Mouse (Mus musculus): ENCODE measurements around the gene Kctd2. TPM values are rescaled to one million over a fixed set of nuclear protein-coding genes. Genes with fewer than 3 reads are reported as not detected.

The Kctd2 gene
- polyA plus RNA-seq, 1 experiment: 37.8 TPM

DNA sequence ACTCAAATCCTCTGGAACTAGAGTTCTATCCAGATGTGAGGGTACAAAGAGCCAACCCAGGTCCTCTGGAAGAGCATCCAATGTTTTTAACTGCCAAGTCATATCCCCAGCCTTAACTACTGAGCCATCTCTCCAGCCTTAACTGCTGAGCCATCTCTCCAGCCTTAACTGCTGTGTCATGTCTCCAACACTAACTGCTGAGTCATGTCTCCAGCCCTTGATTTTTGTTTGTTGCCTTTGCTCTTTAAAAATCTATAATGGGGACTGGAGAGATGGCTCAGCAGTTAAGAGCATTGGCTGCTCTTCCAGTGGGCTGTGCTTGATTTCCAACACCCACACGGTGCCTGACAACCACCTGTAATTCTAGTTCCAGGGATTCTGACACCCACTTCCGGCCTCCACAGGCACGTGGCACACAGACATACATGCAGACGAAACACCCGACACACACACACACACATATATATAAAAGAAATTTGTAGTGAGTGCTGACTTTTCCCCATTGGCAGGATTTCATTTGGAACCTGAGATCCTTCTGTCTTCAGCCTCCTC is 17.7 kb downstream of the Kctd2 start:
- Histone ChIP-seq H3K4me1 (ENCODE audit: control insufficient read depth, insufficient read depth, low read length) (no peaks in the 10 kb centered on the region), H3K27me3 (replicated peaks; ENCODE audit: control insufficient read depth, insufficient read depth, low read length) (no peaks in the 10 kb centered on the region), H3K4me3 (ENCODE audit: insufficient read depth, low read depth, low read length) (no peak overlapping the region), H3K27ac (ENCODE audit: insufficient read depth, low read depth, low read length) (no peak overlapping the region), H3K36me3 (ENCODE audit: control insufficient read depth, insufficient read depth, low read length) (no peaks in the 10 kb centered on the region)
- TF ChIP-seq POLR2A (IDR thresholded peaks at IDR 0.05; ENCODE audit: low read depth, low read length) (no peak), CTCF (conservative IDR thresholded peaks at IDR 0.05; ENCODE audit: insufficient read depth, insufficient read length, low read depth, low read length) (no peak)
- WGBS: 67% methylated on average over 5 of the region's 5 CpGs
- DNase-seq: no peak

DNA sequence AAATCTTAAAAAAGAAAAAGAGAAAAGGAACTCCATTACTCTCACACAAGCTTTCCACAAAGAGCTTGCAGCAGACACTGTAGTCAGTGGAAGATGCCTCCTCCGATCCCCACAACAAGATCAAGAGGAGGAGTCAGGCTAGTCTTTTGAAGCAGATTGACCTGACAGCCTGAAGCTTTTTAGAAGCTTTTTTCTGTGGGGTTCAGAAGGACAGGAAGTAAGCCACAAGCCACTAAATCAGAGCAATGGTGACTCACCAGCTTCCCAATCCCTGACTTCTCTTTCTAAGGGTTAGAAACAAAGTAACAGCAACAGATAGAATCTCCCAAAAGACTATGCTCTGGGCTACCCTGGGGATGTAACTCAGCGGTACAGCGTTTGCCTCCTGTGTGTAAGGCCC is 19.4 kb downstream of the Kctd2 start:
- no peak for TF ChIP-seq POLR2A (IDR thresholded peaks at IDR 0.05; ENCODE audit: low read depth, low read length)
- TF ChIP-seq CTCF (conservative IDR thresholded peaks at IDR 0.05; ENCODE audit: insufficient read depth, insufficient read length, low read depth, low read length): no peak
- Histone ChIP-seq H3K36me3 (ENCODE audit: control insufficient read depth, insufficient read depth, low read length) (no peaks in the 10 kb centered on the region), H3K27me3 (replicated peaks; ENCODE audit: control insufficient read depth, insufficient read depth, low read length) (no peaks in the 10 kb centered on the region), H3K27ac (ENCODE audit: insufficient read depth, low read depth, low read length) (no peak overlapping the region), H3K4me3 (ENCODE audit: insufficient read depth, low read depth, low read length) (no peak overlapping the region), H3K4me1 (ENCODE audit: control insufficient read depth, insufficient read depth, low read length) (no peaks in the 10 kb centered on the region)
- no peak for DNase-seq
- WGBS: 73% methylated on average over 3 of the region's 3 CpGs

GRCm38 (mm10) chr11:115439906-115440595 is 20.1 kb downstream of the Kctd2 start, which contains the start of gene Trim80:
TSS of gene Trim80 (plus strand) at chr11:115440545.
- Histone ChIP-seq H3K36me3 (ENCODE audit: control insufficient read depth, insufficient read depth, low read length) (no peaks in the 10 kb centered on the region), H3K4me1 (ENCODE audit: control insufficient read depth, insufficient read depth, low read length) (no peaks in the 10 kb centered on the region), H3K27ac (ENCODE audit: insufficient read depth, low read depth, low read length) (no peak within 1 kb of the TSS), H3K4me3 (ENCODE audit: insufficient read depth, low read depth, low read length) (no peak within 1 kb of the TSS), H3K27me3 (replicated peaks; ENCODE audit: control insufficient read depth, insufficient read depth, low read length) (no peaks in the 10 kb centered on the region)
- DNase-seq: no peak
- 95% methylated on average over 9 of the region's 9 CpGs for WGBS
- TF ChIP-seq CTCF (conservative IDR thresholded peaks at IDR 0.05; ENCODE audit: insufficient read depth, insufficient read length, low read depth, low read length): peak; percentile 28; the same call in 1 of the 2 replicates
- TF ChIP-seq POLR2A (IDR thresholded peaks at IDR 0.05; ENCODE audit: low read depth, low read length): no peak

GRCm38 (mm10) chr11:115441417-115441816 is 21.5 kb downstream of the Kctd2 start:
- H3K36me3 ChIP-seq (ENCODE audit: control insufficient read depth, insufficient read depth, low read length): no peaks in the 10 kb centered on the region
- WGBS: 77% methylated on average over 15 of the region's 15 CpGs
- H3K4me3 ChIP-seq (ENCODE audit: insufficient read depth, low read depth, low read length): no peak overlapping the region
- DNase-seq: no peak
- H3K4me1 ChIP-seq (ENCODE audit: control insufficient read depth, insufficient read depth, low read length): peaks cover 3% of the 10 kb centered on the region
- no peak for TF ChIP-seq CTCF (conservative IDR thresholded peaks at IDR 0.05; ENCODE audit: insufficient read depth, insufficient read length, low read depth, low read length)
- no peak for TF ChIP-seq POLR2A (IDR thresholded peaks at IDR 0.05; ENCODE audit: low read depth, low read length)
- H3K27ac ChIP-seq (ENCODE audit: insufficient read depth, low read depth, low read length): no peak overlapping the region
- H3K27me3 ChIP-seq (replicated peaks; ENCODE audit: control insufficient read depth, insufficient read depth, low read length): no peaks in the 10 kb centered on the region

GRCm38 (mm10) chr11:115446906-115447305 is 27.0 kb downstream of the Kctd2 start:
- Histone ChIP-seq H3K27me3 (replicated peaks; ENCODE audit: control insufficient read depth, insufficient read depth, low read length) (no peaks in the 10 kb centered on the region), H3K27ac (ENCODE audit: insufficient read depth, low read depth, low read length) (peak overlapping the region; percentile 97), H3K4me1 (ENCODE audit: control insufficient read depth, insufficient read depth, low read length) (peaks cover 49% of the 10 kb centered on the region), H3K36me3 (ENCODE audit: control insufficient read depth, insufficient read depth, low read length) (no peaks in the 10 kb centered on the region), H3K4me3 (ENCODE audit: insufficient read depth, low read depth, low read length) (no peak overlapping the region)
- WGBS: 4% methylated on average over 3 of the region's 3 CpGs
- peak; percentile 81 for DNase-seq
- no peak for TF ChIP-seq CTCF (conservative IDR thresholded peaks at IDR 0.05; ENCODE audit: insufficient read depth, insufficient read length, low read depth, low read length)
- no peak for TF ChIP-seq POLR2A (IDR thresholded peaks at IDR 0.05; ENCODE audit: low read depth, low read length)

DNA sequence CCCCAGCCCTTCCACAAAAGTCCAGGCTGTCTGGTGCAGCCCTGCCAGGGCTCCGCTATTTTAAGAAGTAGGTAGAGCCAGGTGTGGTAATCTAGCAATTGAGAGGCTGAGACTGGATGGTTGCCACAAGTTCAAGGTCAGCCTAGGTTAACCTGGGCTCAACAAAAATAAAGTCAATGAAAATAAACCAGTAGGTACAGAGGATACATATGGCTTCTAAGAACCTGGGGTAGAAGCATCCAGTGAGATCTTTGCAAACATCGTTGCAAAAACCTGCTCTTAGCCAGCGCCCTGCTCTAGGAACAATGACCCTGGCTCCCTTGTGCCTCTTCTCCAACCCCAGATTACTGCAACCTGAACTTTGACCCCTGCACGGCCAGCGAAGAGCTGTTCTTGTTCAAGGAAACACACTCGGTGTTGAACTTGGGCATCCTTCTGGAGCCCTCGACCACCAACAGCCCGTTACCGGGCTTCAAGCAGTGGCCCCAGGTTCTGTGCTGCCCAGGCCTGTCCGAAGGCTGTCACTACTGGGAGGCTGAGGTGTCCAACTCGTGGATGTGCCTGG is 27.5 kb downstream of the Kctd2 start:
- H3K4me1 ChIP-seq (ENCODE audit: control insufficient read depth, insufficient read depth, low read length): peaks cover 49% of the 10 kb centered on the region
- no peak overlapping the region for H3K4me3 ChIP-seq (ENCODE audit: insufficient read depth, low read depth, low read length)
- peak; percentile 79 for DNase-seq
- 52% methylated on average over 11 of the region's 11 CpGs for WGBS
- no peaks in the 10 kb centered on the region for H3K27me3 ChIP-seq (replicated peaks; ENCODE audit: control insufficient read depth, insufficient read depth, low read length)
- no peaks in the 10 kb centered on the region for H3K36me3 ChIP-seq (ENCODE audit: control insufficient read depth, insufficient read depth, low read length)
- TF ChIP-seq CTCF (conservative IDR thresholded peaks at IDR 0.05; ENCODE audit: insufficient read depth, insufficient read length, low read depth, low read length): no peak
- no peak for TF ChIP-seq POLR2A (IDR thresholded peaks at IDR 0.05; ENCODE audit: low read depth, low read length)
- H3K27ac ChIP-seq (ENCODE audit: insufficient read depth, low read depth, low read length): peak overlapping the region; percentile 97

DNA sequence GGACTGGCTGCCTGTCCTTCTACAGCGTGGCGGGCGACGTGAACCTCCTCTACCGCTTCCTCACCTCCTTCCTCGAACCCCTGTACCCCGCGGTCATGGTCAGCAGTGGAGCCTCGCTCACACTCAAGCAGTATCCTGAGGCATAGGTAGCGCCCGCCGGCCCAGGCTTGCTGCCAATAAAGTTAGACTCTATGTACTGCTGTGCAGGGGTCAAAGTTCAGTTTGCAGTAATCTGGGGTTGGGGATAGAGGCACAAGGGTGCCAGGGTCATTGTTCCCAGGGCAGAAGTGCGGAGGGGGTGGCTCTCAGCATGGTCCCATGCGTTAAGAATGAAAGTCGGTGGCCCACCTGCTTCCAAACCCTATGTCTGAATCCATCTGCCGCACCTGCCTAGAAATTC is 28.1 kb downstream of the Kctd2 start:
- no peak for TF ChIP-seq CTCF (conservative IDR thresholded peaks at IDR 0.05; ENCODE audit: insufficient read depth, insufficient read length, low read depth, low read length)
- TF ChIP-seq POLR2A (IDR thresholded peaks at IDR 0.05; ENCODE audit: low read depth, low read length): no peak
- WGBS: 58% methylated on average over 16 of the region's 16 CpGs
- Histone ChIP-seq H3K27me3 (replicated peaks; ENCODE audit: control insufficient read depth, insufficient read depth, low read length) (no peaks in the 10 kb centered on the region), H3K4me1 (ENCODE audit: control insufficient read depth, insufficient read depth, low read length) (peaks cover 49% of the 10 kb centered on the region), H3K27ac (ENCODE audit: insufficient read depth, low read depth, low read length) (peak overlapping the region; percentile 97), H3K36me3 (ENCODE audit: control insufficient read depth, insufficient read depth, low read length) (no peaks in the 10 kb centered on the region), H3K4me3 (ENCODE audit: insufficient read depth, low read depth, low read length) (no peak overlapping the region)
- DNase-seq: peak; percentile 91
